Comparison of ENCODE assay signal across 12 mouse cellular contexts in the genomic region with DNA sequence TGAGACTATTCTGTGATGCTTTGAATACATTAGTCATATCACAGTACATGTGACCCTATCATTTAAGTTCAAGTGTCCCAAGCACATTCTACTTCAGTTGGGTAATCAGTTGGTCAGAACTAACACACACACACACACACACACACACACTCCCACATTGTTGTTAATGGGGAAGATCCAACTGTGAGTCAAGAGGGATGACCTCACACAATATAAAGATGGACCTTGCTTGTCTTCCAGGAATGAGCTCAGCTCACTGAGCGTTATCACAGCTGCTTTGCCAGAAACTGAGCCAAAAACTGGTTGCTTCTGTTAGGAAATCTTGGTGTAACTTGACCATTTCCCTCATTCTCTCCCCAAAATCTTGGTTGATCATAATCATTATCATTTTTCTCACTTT.
A peak's percentile ranks its signal among the peaks of the same experiment; 100 is the strongest.
DNase-seq lines count a peak whose midpoint lies in the region; ATAC-seq and TF ChIP-seq lines count a peak whose summit lies in the region.
"Had no signal": no experiment of that assay in that cellular context is flagged by ENCODE, and none has a peak within 500 bp of the region (broad histone marks: within the 10 kb centered on the region; RNA-seq: fewer than 3 reads in every experiment).

No protein-coding gene starts in this region.

- H3K79me2 ChIP-seq in C2C12 (ENCODE audit: control insufficient read depth, insufficient read depth): no peaks in the 10 kb centered on the region

- no peaks in the 10 kb centered on the region for H3K27me3 ChIP-seq in heart, embryonic 11.5 days (ENCODE audit: control insufficient read depth, insufficient read depth, low read length)
- H3K27me3 ChIP-seq in C2C12 (ENCODE audit: control insufficient read depth, insufficient read depth, insufficient read length): no peaks in the 10 kb centered on the region
- no peaks in the 10 kb centered on the region for H3K27me3 ChIP-seq in lung, postnatal 0 days (replicated peaks; ENCODE audit: insufficient read depth, low read length)
- H3K27me3 ChIP-seq in midbrain, embryonic 14.5 days (ENCODE audit: control insufficient read depth, insufficient read depth, low read length): no peaks in the 10 kb centered on the region
- H3K27me3 ChIP-seq: limb, embryonic 15.5 days had no signal

- H3ac ChIP-seq in C2C12 (ENCODE audit: control insufficient read depth, insufficient read length, low read depth): no peak overlapping the region

- H3K4me2 ChIP-seq in heart, embryonic 11.5 days: no peak overlapping the region
- H3K4me2 ChIP-seq in lung, postnatal 0 days (replicated peaks; ENCODE audit: low read depth, low read length): no peak overlapping the region
- H3K4me2 ChIP-seq in midbrain, embryonic 14.5 days (ENCODE audit: low read length): no peak overlapping the region
- H3K4me2 ChIP-seq: limb, embryonic 15.5 days had no signal

- peak; percentile 49 to 58 for DNase-seq in heart, adult 18-20 months
- DNase-seq in adrenal gland, postnatal 25 days: peak; percentile 14
- peak; percentile 86 for DNase-seq in lung, postnatal 0 days (ENCODE audit: low spot score)
- no peak for DNase-seq in frontal cortex, postnatal 36 days (ENCODE audit: low spot score in 2 of 2)
- no peak for DNase-seq in ovary, postnatal 14 days (ENCODE audit: low spot score)
- DNase-seq in midbrain, embryonic 14.5 days: no peak

- no peak for TF ChIP-seq CTCF in C2C12 (IDR thresholded peaks at IDR 0.05; ENCODE audit: control insufficient read depth, insufficient read depth, insufficient read length)
- TF ChIP-seq CTCF in lung, postnatal 0 days (IDR thresholded peaks at IDR 0.05): no peak

- no peaks in the 10 kb centered on the region; the same call in 1 of the 2 replicates for H3K4me1 ChIP-seq in heart, embryonic 11.5 days (ENCODE audit: control insufficient read depth, insufficient read depth, low read length)
- H3K4me1 ChIP-seq in lung, postnatal 0 days (ENCODE audit: insufficient read depth, low read depth, low read length): no peaks in the 10 kb centered on the region
- H3K4me1 ChIP-seq in midbrain, embryonic 14.5 days (ENCODE audit: control insufficient read depth, insufficient read depth, low read length): 0 out of 2 replicates have a peak, but pooled peaks cover 5% of the 10 kb centered on the region

- TF ChIP-seq EP300 in lung, postnatal 0 days (IDR thresholded peaks at IDR 0.05): peak; percentile 56

- no peak overlapping the region for H3K9ac ChIP-seq in heart, embryonic 11.5 days (ENCODE audit: low read depth, low read length)
- no peak overlapping the region for H3K9ac ChIP-seq in lung, postnatal 0 days (replicated peaks; ENCODE audit: low read depth)
- H3K9ac ChIP-seq in midbrain, embryonic 14.5 days (replicated peaks; ENCODE audit: low read length): no peak overlapping the region
- H3K9ac ChIP-seq: limb, embryonic 15.5 days had no signal

- no peaks in the 10 kb centered on the region for H3K79me3 ChIP-seq in C2C12 (ENCODE audit: low read depth)

- no peaks in the 10 kb centered on the region for H3K36me3 ChIP-seq in heart, embryonic 11.5 days (ENCODE audit: control insufficient read depth, insufficient read depth, low read length)
- H3K36me3 ChIP-seq in C2C12 (ENCODE audit: control insufficient read depth, insufficient read depth): no peaks in the 10 kb centered on the region
- H3K36me3 ChIP-seq in lung, postnatal 0 days (ENCODE audit: insufficient read depth, low read length): no peaks in the 10 kb centered on the region
- H3K36me3 ChIP-seq in midbrain, embryonic 14.5 days (ENCODE audit: control insufficient read depth, insufficient read depth, low read length): no peaks in the 10 kb centered on the region
- H3K36me3 ChIP-seq: limb, embryonic 15.5 days had no signal

- ATAC-seq in heart, embryonic 11.5 days (replicated peaks; ENCODE audit: insufficient number of reproducible peaks, low FRiP score, low TSS enrichment): no peak
- ATAC-seq in lung, postnatal 0 days: peak; percentile 94
- ATAC-seq in midbrain, embryonic 14.5 days (ENCODE audit: low FRiP score, low TSS enrichment): no peak
- ATAC-seq: midbrain, embryonic 16.5 days had no signal

- H3K9me3 ChIP-seq in heart, embryonic 11.5 days (replicated peaks; ENCODE audit: control insufficient read depth, low read length): no peaks in the 10 kb centered on the region
- H3K9me3 ChIP-seq in lung, postnatal 0 days (ENCODE audit: low read length): no peaks in the 10 kb centered on the region
- H3K9me3 ChIP-seq in midbrain, embryonic 14.5 days (ENCODE audit: control insufficient read depth, low read length): no peaks in the 10 kb centered on the region
- H3K9me3 ChIP-seq: limb, embryonic 15.5 days had no signal

- no peak overlapping the region for H3K4me3 ChIP-seq in heart, embryonic 11.5 days (ENCODE audit: low read depth, low read length)
- H3K4me3 ChIP-seq in C2C12 (ENCODE audit: insufficient read depth, poor library complexity, severe bottlenecking): no peak overlapping the region
- no peak overlapping the region for H3K4me3 ChIP-seq in lung, postnatal 0 days (ENCODE audit: low read depth, low read length)
- no peak overlapping the region for H3K4me3 ChIP-seq in midbrain, embryonic 14.5 days (replicated peaks; ENCODE audit: low read depth, low read length)
- H3K4me3 ChIP-seq: erythroblast, embryonic 14.5 days; limb, embryonic 15.5 days had no signal

- H3K27ac ChIP-seq in heart, embryonic 11.5 days (ENCODE audit: low read depth, low read length): no peak overlapping the region
- no peak overlapping the region for H3K27ac ChIP-seq in lung, postnatal 0 days (ENCODE audit: low read length)
- no peak overlapping the region for H3K27ac ChIP-seq in midbrain, embryonic 14.5 days (replicated peaks; ENCODE audit: low read depth, low read length)
- H3K27ac ChIP-seq: limb, embryonic 15.5 days; macrophage had no signal

- WGBS in heart, embryonic 11.5 days (ENCODE audit: insufficient replicate concordance): 77% methylated on average over 1 of the region's 1 CpGs
- WGBS in lung, postnatal 0 days: 62% methylated on average over 1 of the region's 1 CpGs
- 84% methylated on average over 1 of the region's 1 CpGs for WGBS in midbrain, embryonic 14.5 days

TF ChIP-seq in C2C12, 6 proteins besides CTCF, POLR2A, EP300 and RAD21:
- TF ChIP-seq MYOG (IDR thresholded peaks at IDR 0.05; ENCODE audit: control insufficient read depth, extremely low read depth, insufficient read length) (no peak), CEBPB (IDR thresholded peaks at IDR 0.05; ENCODE audit: low read depth) (peak; percentile 44), MYOD1 (IDR thresholded peaks at IDR 0.05; ENCODE audit: control insufficient read depth, insufficient read length, low read depth) (peak; percentile 94), FOSL1 (IDR thresholded peaks at IDR 0.05; ENCODE audit: insufficient read depth, low read length, poor library complexity, severe bottlenecking) (no peak), MAX (IDR thresholded peaks at IDR 0.05) (no peak), USF1 (IDR thresholded peaks at IDR 0.05; ENCODE audit: low read depth) (peak; percentile 53)

Comparison
In these comparisons a context has a peak if more than half of its experiments do, and no peak if none do; other contexts are left out.
1. DNase-seq: peak in heart, adult 18-20 months (2 of 2), adrenal gland, postnatal 25 days (single experiment) and lung, postnatal 0 days (single experiment); none in frontal cortex, postnatal 36 days (0 of 2), ovary, postnatal 14 days (single experiment) and midbrain, embryonic 14.5 days (single experiment).